ENCODE assay signal across 24 mouse cellular contexts in genomic region chr1:52884208-52884607, GRCm38 (mm10). TPM values are rescaled to one million over a fixed set of nuclear protein-coding genes. Genes with fewer than 3 reads are reported as not detected.
A peak's percentile ranks its signal among the peaks of the same experiment; 100 is the strongest.
DNase-seq lines count a peak whose midpoint lies in the region; ATAC-seq lines count a peak whose summit lies in the region.
"Had no signal": no experiment of that assay in that cellular context is flagged by ENCODE, and none has a peak within 500 bp of the region (broad histone marks: within the 10 kb centered on the region; RNA-seq: fewer than 3 reads in every experiment).

No protein-coding gene starts in this region.

- H3K36me3 ChIP-seq in megakaryocyte, embryonic 14.5 days (replicated peaks; ENCODE audit: low read length): peaks cover 59% of the 10 kb centered on the region
- H3K36me3 ChIP-seq in kidney, embryonic 16.5 days (ENCODE audit: insufficient read depth, low read length): peaks cover 5% of the 10 kb centered on the region; the same call in 1 of the 2 replicates

- no peak for DNase-seq in cerebellum, adult 11-12 months
- peak; percentile 88 for DNase-seq in adipocyte (ENCODE audit: low spot score)
- DNase-seq: adrenal gland, adult 8-10 months; B cell, adult 2 months; cerebellum, adult 8-10 months; gastrocnemius, postnatal 10 days; gastrocnemius, postnatal 36 days; heart, postnatal 4 days had no signal

- no peak overlapping the region for H3K9ac ChIP-seq in kidney, embryonic 16.5 days (replicated peaks; ENCODE audit: low read length)
- H3K9ac ChIP-seq: forebrain, embryonic 13.5 days; heart, embryonic 13.5 days; hindbrain, embryonic 14.5 days had no signal

- no peaks in the 10 kb centered on the region for H3K27me3 ChIP-seq in megakaryocyte, embryonic 14.5 days (replicated peaks)
- no peaks in the 10 kb centered on the region for H3K27me3 ChIP-seq in kidney, embryonic 16.5 days (ENCODE audit: insufficient read depth, low read length)
- H3K27me3 ChIP-seq: CH12.LX; forebrain, embryonic 13.5 days; heart, embryonic 13.5 days had no signal

- H3K4me1 ChIP-seq in megakaryocyte, embryonic 14.5 days: peaks cover 17% of the 10 kb centered on the region
- H3K4me1 ChIP-seq in kidney, embryonic 16.5 days (ENCODE audit: insufficient read depth, low read length): no peaks in the 10 kb centered on the region
- H3K4me1 ChIP-seq: forebrain, embryonic 10.5 days; forebrain, embryonic 13.5 days; heart, embryonic 10.5 days; heart, embryonic 13.5 days had no signal

- peak; percentile 58; the same call in 1 of the 2 replicates for ATAC-seq in cerebellum, adult (ENCODE audit: insufficient number of reproducible peaks, low FRiP score, low TSS enrichment)
- ATAC-seq in megakaryocyte, adult 5-6 weeks (ENCODE audit: poor library complexity, severe bottlenecking): no peak
- no peak for ATAC-seq in kidney, embryonic 16.5 days (ENCODE audit: low FRiP score, low TSS enrichment)
- ATAC-seq: forebrain, embryonic 13.5 days; forebrain, embryonic 16.5 days; hindbrain, postnatal 0 days; inflammation-experienced regulatory T-cells, adult 6 months; intestine, embryonic 16.5 days had no signal

- no peak overlapping the region for H3K4me2 ChIP-seq in kidney, embryonic 16.5 days (replicated peaks; ENCODE audit: low read depth, low read length)
- H3K4me2 ChIP-seq: forebrain, embryonic 13.5 days; heart, embryonic 13.5 days; hindbrain, embryonic 14.5 days had no signal

- H3K4me3 ChIP-seq in megakaryocyte, embryonic 14.5 days (replicated peaks): peak overlapping the region; percentile 47
- no peak overlapping the region for H3K4me3 ChIP-seq in kidney, embryonic 16.5 days (ENCODE audit: low read length)
- H3K4me3 ChIP-seq: forebrain, embryonic 10.5 days; forebrain, embryonic 13.5 days; heart, adult 2 months; heart, embryonic 10.5 days; heart, embryonic 13.5 days had no signal

- 67% methylated on average over 2 of the region's 2 CpGs for WGBS in kidney, embryonic 16.5 days

- H3K27ac ChIP-seq in kidney, embryonic 16.5 days (ENCODE audit: low read length): no peak overlapping the region
- H3K27ac ChIP-seq: forebrain, embryonic 10.5 days; forebrain, embryonic 13.5 days; heart, adult 2 months; heart, embryonic 10.5 days; heart, embryonic 13.5 days; hindbrain, embryonic 14.5 days; hindbrain, postnatal 0 days had no signal

- H3K9me3 ChIP-seq in megakaryocyte, embryonic 14.5 days: no peaks in the 10 kb centered on the region
- H3K9me3 ChIP-seq in kidney, embryonic 16.5 days (ENCODE audit: low read length): no peaks in the 10 kb centered on the region
- H3K9me3 ChIP-seq: forebrain, embryonic 10.5 days; forebrain, embryonic 13.5 days; G1E; heart, embryonic 10.5 days; heart, embryonic 13.5 days had no signal

RNA-seq across cellular contexts. Expression of gene Hibch, which starts 39.5 kb away (rescaled TPM):
- 3.2 TPM in 1 of 2 replicates, not detected in the other for polyA plus RNA-seq in megakaryocyte, embryonic 14.5 days (2012; ENCODE audit: insufficient read depth, low replicate concordance)
- total RNA-seq in megakaryocyte, adult 5-6 weeks (2015): 21.7 and 22.8 TPM in 2 replicates
- total RNA-seq in megakaryocyte, adult 5-6 weeks (2017): 61.8 and 87.1 TPM in 2 replicates
- 24.4 and 27.5 TPM in 2 replicates for polyA plus RNA-seq in kidney, embryonic 16.5 days (2015; fragmentation: Nextera tagmentation; extraction: Ambion mirVana)
